Mouse (Mus musculus) mouse embryonic stem cell (cell line): ENCODE data around the gene Myo5a.

ENCODE experiments used
- in situ Hi-C, 2 experiments: fragments of 300-500 bp; cut with MboI; formaldehyde crosslinking; loops; 1 replicate in 1 of 2; 3 replicates in 1 of 2; pipeline ENCODE4 v1.14.3; 2019 to 2020; ENCODE audit warnings: low sequenced_read_pairs in 2 of 2, low pct_unique_long_range_greater_than_20kb in 1 of 2, mixed read lengths in 1 of 2; ENCODE audit not compliant: unreplicated experiment in 1 of 2

Gene Myo5a

GRCm38 (mm10) chr9:75163650-75164049 is 92.8 kb downstream of the Myo5a start:
- in situ Hi-C loops = no loop called here

DNA sequence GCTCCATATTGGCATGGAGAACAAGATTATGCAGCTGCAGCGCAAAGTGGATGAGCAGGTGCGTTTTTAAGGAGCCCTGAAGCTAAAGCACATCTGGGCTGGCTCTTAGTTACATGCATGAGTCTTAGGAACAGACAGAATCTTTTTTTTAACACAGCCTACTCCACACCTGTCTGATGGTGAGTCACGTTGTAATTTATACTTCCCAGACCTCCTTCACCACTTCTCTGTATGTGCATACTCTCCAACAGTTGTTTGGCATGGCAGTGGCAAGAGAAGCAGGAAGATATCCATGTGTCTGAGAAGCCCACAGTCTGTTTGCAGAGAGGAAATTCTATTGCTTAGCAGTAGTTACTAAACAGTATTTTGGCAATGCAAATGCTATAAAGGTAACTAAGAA is 100.9 kb downstream of the Myo5a start:
- in situ Hi-C loops = no loop called here

GRCm38 (mm10) chr9:75187646-75188260 is 116.9 kb downstream of the Myo5a start:
- in situ Hi-C loops = no loop called here

DNA sequence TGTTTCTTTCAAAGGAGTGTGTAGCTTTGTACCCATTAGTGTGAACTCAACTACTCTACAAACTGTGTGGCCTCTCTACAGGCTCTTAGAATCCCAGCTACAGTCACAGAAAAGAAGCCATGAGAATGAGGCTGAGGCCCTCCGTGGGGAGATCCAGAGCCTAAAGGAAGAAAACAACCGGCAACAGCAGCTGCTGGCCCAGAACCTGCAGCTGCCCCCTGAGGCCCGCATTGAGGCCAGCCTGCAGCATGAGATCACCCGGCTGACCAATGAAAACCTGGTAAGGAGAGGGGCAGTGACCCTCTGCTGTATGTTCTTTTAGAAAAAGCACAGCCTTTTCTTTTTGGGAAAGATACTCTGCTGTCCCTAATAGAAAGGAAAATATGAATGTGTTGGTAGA is 123.0 kb downstream of the Myo5a start:
- in situ Hi-C loops = no loop called here

- in situ Hi-C loops = no loop called here
Measured at GRCm38 (mm10) chr9:75196335-75196734, 125.5 kb downstream of the Myo5a start.

DNA sequence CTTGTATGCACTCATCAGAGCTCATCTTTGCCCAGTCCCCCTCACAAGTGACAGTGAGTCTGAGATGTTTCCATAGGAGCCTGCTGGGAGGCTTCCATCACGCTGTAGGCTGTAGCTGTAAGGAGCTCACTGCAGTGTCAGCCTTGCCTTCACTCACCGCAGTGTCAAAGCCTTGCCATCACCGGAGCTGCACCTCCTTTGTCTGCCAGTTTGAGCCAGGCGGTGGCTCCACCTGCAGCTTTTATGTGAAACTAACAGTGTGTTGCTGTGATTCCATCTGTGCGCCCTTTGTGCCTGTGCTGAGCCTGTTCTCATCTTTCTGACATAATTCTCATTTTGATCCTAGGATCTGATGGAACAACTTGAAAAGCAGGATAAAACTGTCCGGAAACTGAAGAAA is 126.5 kb downstream of the Myo5a start:
- in situ Hi-C loops = no loop called here

DNA sequence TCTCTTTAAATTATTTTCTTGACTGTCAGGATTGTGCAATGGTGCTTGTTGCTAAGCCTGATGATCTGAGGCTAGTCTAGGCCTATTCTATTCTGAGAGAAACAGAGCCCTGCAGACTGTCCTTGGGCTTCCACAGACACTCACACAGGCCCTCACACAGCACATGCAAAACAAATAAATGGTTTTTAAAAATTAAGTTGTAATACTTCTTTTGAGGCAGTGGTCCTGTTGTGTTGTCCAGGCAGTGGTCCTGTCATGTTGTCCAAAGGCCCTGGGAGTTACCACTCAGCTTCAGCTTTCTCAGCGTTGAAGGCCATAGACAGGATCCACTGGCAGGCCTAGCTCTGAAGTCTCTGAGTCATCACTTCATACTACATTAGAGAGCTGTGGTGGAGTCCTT is 130.7 kb downstream of the Myo5a start:
- in situ Hi-C loops = no loop called here

- in situ Hi-C loops = no loop called here
Measured at GRCm38 (mm10) chr9:75202036-75202435, 131.2 kb downstream of the Myo5a start.

GRCm38 (mm10) chr9:75209246-75209645 is 138.4 kb downstream of the Myo5a start:
- in situ Hi-C loops = no loop called here

DNA sequence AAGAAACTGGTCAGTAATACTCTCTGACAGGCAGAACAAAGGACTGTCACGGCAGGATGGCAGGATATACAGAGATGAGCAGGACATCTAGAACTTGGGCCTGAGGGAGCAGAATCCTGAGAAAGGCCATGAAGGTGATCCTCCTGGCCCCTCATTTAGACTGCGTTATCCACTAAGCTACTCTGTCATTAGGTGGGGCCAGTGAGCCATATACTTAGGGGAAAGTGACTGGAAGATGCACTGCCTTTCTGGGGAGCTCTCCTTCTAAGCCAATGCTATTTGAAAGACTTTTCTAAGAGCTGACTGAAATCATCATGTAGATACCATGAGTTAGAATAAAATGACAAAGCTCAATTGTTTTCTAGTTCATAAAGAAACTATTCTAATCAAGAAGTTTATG is 139.5 kb downstream of the Myo5a start:
- in situ Hi-C loops = no loop called here

DNA sequence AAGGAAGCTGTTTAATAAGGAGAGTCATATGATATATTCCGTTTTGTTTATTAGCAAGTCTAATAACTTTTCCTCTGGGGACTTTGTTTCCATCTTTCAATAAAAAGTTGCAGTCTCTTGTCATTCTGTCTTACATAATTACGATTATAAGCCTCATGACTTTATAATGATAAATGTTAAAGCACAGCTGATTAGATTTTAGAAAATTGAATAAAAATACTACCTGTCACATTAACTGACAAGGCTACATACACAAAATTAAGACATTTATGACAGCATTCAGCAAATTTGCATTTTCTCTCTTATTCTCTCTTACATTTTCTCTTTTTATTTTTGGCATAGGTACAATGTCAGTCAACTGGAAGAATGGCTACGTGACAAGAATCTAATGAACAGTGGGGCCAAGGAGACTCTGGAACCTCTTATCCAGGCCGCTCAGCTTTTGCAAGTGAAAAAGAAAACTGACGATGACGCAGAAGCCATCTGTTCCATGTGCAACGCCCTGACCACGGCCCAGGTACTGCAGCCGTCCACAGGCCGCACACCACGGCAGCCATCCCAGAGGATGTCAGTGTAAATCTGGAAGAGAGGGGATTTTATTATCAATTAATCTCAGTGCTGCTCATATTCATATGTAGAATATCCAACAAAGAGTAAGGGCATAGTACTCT is 144.1 kb downstream of the Myo5a start:
- in situ Hi-C loops = no loop called here

- in situ Hi-C loops = no loop called here
Measured at GRCm38 (mm10) chr9:75219942-75220341, 149.1 kb downstream of the Myo5a start.

DNA sequence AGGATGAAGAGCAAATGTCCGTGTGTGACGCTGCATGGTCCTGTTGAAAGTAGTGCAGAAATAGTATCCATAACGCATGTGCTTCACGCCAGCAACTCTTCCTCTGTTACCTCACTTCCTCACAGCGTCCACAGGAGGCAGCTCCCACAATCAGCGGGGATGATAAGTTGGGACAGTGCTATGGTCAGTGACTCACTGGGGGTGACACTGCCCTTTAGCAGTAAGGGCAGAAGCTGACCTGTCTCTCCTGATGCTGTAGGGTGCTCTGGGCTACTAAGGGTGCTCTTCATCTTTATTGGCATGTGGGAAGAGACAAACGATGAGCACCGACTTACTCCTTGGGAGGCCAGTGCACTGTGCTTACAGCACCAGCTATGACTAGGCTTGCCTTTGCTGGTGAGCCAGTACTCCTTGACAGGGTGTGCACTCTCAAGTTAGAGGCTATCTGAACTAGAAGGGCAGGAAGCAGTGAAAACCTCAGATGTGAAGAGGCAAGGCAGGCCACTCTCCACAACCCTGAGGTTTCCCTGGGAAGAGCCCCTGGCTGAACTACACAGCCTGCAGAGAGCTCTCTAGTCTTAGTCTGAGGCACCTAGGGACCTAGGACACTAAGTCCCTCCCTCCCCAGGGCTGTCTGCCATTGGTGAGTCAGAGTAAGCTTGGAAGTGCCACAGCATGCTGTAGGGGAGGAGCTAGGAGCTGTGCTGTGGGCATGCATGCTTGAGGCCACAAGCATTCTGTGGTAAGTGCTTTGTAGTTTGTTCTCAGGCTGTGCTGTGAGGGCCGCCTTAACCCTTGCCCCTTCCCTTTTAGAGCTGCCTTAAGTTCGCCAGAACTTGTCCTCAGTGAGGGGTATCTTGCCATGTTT is 150.8 kb downstream of the Myo5a start:
- in situ Hi-C loops = no loop called here

DNA sequence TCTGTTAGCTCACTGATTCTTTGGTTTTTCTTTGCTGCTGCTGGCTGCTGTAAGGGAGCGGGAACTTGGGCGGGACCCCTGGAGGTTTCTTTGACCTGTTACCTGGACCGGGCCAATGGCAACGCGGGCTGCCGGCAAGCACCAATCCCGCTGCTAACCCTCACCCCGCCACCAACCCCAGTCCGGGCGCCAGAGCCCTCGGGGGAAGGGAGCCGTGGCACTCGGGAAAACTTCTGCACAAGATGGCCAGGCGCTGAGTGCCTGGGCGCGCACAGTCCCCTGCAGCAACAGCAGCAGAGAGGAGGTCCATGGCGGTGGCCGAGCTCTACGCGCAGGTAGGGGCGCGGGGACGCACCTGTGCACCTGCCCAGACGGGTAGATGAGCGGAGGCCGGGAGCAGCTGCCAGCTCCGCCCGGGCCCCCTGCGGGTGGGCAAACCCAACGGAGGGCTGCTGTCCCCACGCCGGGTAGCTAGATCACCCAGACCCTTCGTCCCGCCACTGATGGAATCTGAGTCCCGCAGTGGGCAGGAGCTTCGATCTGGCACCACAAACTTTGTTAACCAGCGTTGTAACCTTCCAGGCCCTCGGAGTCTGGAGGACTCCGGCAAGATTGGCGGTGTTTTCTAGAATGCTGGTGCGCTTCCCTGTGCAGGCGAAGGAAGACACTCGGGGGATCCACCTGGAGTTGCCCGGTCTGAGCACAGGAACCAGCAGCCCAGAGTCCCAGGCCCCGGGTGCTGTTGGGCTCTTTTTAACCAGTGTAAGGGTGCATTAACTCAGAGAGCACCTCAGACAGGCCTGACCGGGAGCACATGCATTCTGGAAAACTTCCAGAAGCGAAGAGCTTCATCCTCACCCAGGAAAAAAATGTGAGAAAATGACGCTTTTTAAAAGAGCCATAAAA is 161.3 kb downstream of the Myo5a start, which contains the start of gene Myo5c:
Gene Myo5c (plus strand): TSS at position 180 of the 906 bp plus-strand sequence.
- in situ Hi-C loops = no loop called here

DNA sequence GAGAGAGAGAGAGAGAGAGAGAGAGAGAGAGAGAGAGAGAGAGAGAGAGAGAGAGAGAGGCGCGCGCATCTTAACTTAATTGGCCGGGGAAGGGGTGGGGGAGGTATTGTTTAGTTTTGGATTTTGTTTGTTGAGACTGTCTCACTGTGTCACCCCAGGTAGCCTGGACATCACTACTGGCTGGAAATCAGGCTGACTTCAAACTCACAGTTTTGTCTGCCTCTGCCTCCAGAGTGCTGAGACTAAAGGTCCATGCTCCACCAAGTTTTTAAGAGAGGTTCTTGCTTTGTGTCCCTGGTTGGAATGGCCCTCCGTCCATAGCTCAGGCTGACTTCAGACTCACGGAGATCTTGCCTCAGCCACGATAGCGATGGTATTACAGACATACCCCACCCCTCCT is 162.0 kb downstream of the Myo5a start:
- in situ Hi-C loops = no loop called here

GRCm38 (mm10) chr9:75234271-75234741 is 163.5 kb downstream of the Myo5a start:
- in situ Hi-C loops = no loop called here

DNA sequence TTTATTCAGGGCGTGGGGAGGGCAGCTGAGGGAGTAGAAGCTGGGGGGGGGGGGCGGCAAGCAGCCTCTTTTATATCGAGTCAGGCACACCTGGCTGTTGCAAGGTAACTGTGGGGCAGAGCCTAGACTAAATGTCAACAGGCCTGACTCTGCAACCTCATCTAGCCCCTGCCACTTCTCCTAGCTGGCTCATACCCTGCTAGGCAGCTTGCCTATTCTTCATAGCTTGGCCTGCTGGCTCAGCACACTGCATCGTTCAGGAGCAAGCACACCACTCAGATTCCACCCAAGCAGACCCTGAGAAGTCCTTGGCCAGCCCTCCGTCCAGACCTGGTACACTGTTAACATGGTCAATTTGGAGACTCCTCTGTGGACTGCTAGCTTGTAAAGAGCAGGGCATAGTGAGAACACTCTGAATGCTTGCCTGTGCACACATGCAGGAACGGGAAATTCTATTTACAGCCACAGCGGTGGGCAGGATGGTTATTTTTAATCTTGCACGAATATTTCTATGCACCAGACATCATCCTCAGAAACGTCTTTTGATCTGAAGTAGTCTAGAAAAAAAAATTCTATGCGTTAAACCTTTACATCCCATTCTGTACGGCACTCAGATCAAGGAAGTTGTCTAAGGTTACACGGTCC is 164.3 kb downstream of the Myo5a start:
- in situ Hi-C loops = no loop called here

DNA sequence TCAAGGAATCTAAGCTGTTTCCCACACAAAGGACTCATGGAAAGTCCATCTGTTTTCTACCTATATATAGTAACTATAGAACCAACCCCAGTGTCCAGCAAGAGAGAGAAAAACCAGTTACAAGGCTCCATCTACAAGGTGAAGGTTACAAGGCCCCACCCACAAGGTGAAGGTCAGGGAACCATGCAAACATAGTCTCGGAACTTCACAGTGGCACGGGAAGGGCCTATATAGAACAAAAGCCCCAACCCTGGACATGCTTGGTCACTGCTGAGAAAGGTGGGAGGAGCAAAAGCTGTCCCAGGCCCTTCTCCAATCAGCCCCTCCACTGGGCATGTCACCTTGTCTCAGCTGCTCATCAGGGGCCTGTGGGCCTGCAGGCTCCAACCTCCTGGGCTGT is 164.9 kb downstream of the Myo5a start:
- in situ Hi-C loops = no loop called here
